Mouse (Mus musculus) kidney, embryonic 16.5 days (tissue): ENCODE data around the gene Adipor1. TPM values are rescaled to one million over a fixed set of nuclear protein-coding genes. Genes with fewer than 3 reads are reported as not detected.

ENCODE experiments used
- ATAC-seq: fragments of 200-750 bp; cut with Nextera tagmentation; 2 replicates; pipeline ENCODE4 v1.8.0; 2017; ENCODE audit warnings: moderate TSS enrichment; ENCODE audit not compliant: low FRiP score, low TSS enrichment
- H3K27ac ChIP-seq: fragments of 300-500 bp; sonication (generic); 2 replicates; pipeline ENCODE4 v1.5.1; 2014; ENCODE audit warnings: low read length
- H3K27me3 ChIP-seq: fragments of 300-500 bp; sonication (generic); 2 replicates; pipeline ENCODE4 v1.6.1; 2014; ENCODE audit warnings: low read length, control low read depth, mixed read lengths; ENCODE audit not compliant: insufficient read depth
- H3K36me3 ChIP-seq: fragments of 300-500 bp; sonication (generic); 2 replicates; pipeline ENCODE4 v1.6.1; 2014; ENCODE audit warnings: low read length, control low read depth, mixed read lengths; ENCODE audit not compliant: insufficient read depth
- H3K4me1 ChIP-seq: fragments of 300-500 bp; sonication (generic); 2 replicates; pipeline ENCODE4 v1.6.1; 2014; ENCODE audit warnings: low read length, control low read depth, mixed read lengths; ENCODE audit not compliant: insufficient read depth
- H3K4me2 ChIP-seq: fragments of 300-500 bp; sonication (generic); replicated peaks from 2 replicates; pipeline ENCODE4 v1.6.1; 2014; ENCODE audit warnings: low read depth, low read length
- H3K4me3 ChIP-seq: fragments of 300-500 bp; sonication (generic); 2 replicates; pipeline ENCODE4 v1.5.1; 2014; ENCODE audit warnings: mild to moderate bottlenecking, low read length
- H3K9ac ChIP-seq: fragments of 300-500 bp; sonication (generic); replicated peaks from 2 replicates; pipeline ENCODE4 v1.6.1; 2014; ENCODE audit warnings: low read length
- H3K9me3 ChIP-seq: fragments of 300-500 bp; sonication (generic); 2 replicates; pipeline ENCODE4 v1.6.1; 2016; ENCODE audit warnings: low read length, control low read depth
- WGBS: fragments of 180-500 bp; shearing (Covaris S2); extraction: QIAGEN DNeasy Blood & Tissue Kit; methylation state at CpG from one replicate; pipeline ENCODE4 v1.1.7; 2014; 5-methylcytosine and 5-hydroxymethylcytosine counted together
- polyA plus RNA-seq: library from polyadenylated mRNA; unstranded; fragments of >200 nt; fragmentation: Nextera tagmentation; extraction: Ambion mirVana; gene quantifications from 2 replicates; pipeline ENCODE4 v1.2.1, GENCODE M21; 2015

Adipor1 gene
- polyA plus RNA-seq, 1 experiment from 2014 or later = 101 TPM

DNA sequence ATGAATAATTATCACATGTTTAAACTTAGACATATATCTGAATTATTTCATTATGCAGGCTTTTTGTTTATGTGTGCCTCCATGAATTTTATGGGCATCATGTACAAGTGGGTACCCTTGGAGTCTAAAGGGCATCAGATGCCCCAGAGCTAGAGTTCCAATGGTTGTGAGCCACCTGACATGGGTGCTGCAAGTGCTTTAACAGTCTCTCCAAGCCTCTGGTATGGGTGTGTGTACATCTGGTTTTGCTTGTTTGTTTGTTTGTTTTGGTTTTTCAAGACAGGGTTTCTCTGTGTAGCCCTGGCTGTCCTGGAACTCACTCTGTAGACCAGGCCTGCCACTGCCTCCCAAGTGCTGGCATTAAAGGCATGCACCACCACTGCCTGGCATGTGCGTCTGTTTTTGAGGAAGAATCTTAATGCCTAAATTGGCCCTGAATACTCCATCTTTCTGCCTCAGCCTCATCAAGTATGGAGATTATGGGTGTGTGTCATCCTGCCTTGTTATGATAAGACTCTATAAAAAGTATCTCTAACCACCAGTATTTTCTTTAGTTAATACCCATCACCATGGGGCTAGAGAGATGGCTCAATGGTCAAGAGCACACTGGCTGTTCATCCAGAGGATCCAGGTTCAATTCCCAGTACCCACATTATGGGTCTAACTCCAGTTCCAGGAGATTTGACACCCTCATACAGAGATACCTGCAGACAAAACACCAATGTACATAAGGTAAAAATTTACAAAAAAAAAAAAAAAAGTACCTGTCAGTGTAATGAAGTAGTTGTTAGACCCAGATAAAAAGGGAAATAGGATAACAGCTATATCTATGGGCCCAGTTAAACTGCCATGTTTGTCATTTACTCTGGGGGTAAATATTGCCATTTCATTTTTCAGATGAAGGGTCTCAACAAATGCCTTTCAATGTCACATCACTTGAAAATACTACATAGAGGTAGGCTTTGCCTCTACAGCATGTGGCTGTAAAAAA, 45.4 kb downstream of the Adipor1 start:
- H3K4me1 ChIP-seq = peaks cover 9% of the 10 kb centered on the region
- H3K9ac ChIP-seq = no peak overlapping the region
- ATAC-seq = no peak
- 100% methylated on average over 1 of the region's 1 CpGs for WGBS
- H3K36me3 ChIP-seq = peaks cover 15% of the 10 kb centered on the region
- no peaks in the 10 kb centered on the region for H3K9me3 ChIP-seq
- no peak overlapping the region for H3K4me3 ChIP-seq
- no peak overlapping the region for H3K4me2 ChIP-seq
- H3K27me3 ChIP-seq = no peaks in the 10 kb centered on the region
- no peak overlapping the region for H3K27ac ChIP-seq

Other genes starting within 250 kb of the Adipor1 start
- 0.85 and 1.4 TPM in 2 replicates for gene Chil1, start 233.2 kb upstream of the Adipor1 start, polyA plus RNA-seq
- 1.6 and 1.7 TPM in 2 replicates for gene Mybph, start 221.9 kb upstream of the Adipor1 start, polyA plus RNA-seq
- 10.4 and 10.6 TPM in 2 replicates for gene Adora1, start 179.9 kb upstream of the Adipor1 start, polyA plus RNA-seq
- 2.4 and 3.4 TPM in 2 replicates for gene Myog, start 125.4 kb upstream of the Adipor1 start, polyA plus RNA-seq
- 3.6 and 3.9 TPM in 2 replicates for gene Ppfia4, start 82.5 kb upstream of the Adipor1 start, polyA plus RNA-seq
- gene Tmem183a, start 53.4 kb upstream of the Adipor1 start, polyA plus RNA-seq = 79.0 and 88.8 TPM in 2 replicates
- not detected in 2 replicates for gene 4933406M09Rik, start 29.4 kb upstream of the Adipor1 start, polyA plus RNA-seq
- gene Cyb5r1, start 9.8 kb upstream of the Adipor1 start, polyA plus RNA-seq = 42.7 and 44.1 TPM in 2 replicates
- gene Klhl12, start 40.2 kb downstream of the Adipor1 start, polyA plus RNA-seq = 32.4 and 35.4 TPM in 2 replicates
- 46.9 and 47.0 TPM in 2 replicates for gene Rabif, start 79.3 kb downstream of the Adipor1 start, polyA plus RNA-seq
- gene Mgat4e, start 134.3 kb downstream of the Adipor1 start, polyA plus RNA-seq = not detected in 2 replicates
- gene Kdm5b, start 144.8 kb downstream of the Adipor1 start, polyA plus RNA-seq = 47.4 and 55.4 TPM in 2 replicates
- gene Syt2, start 231.3 kb downstream of the Adipor1 start, polyA plus RNA-seq = 1.3 and 1.6 TPM in 2 replicates